Mouse (Mus musculus): Measurements from ENCODE around the gene Ccng1.

- TF ChIP-seq POLR2A (IDR thresholded peaks at IDR 0.05; ENCODE audit: borderline replicate concordance, low read depth, low read length): no peak
- TF ChIP-seq CTCF (IDR thresholded peaks at IDR 0.05; ENCODE audit: low read depth, low read length): no peak
These were observed 29.2 kb upstream of the Ccng1 start for GRCm38 (mm10) chr11:40784326-40784725.
